Mouse (Mus musculus) CH12.LX (cell line): Measurements from ENCODE around the gene Ablim1. TPM values are rescaled to one million over a fixed set of nuclear protein-coding genes. Genes with fewer than 3 reads are reported as not detected.

Experiments
- DNase-seq: peaks from one replicate; pipeline ENCODE4 v3.0.0-alpha.2; 2013; ENCODE audit errors: extremely low read depth
- H3K27ac ChIP-seq: 2 replicates; pipeline ENCODE4 v1.5.1; 2012; ENCODE audit warnings: low read depth, mild to moderate bottlenecking, control low read depth, moderate library complexity; ENCODE audit not compliant: insufficient read depth
- H3K27me3 ChIP-seq: replicated peaks from 2 replicates; pipeline ENCODE3; 2012; ENCODE audit warnings: inconsistent platforms
- H3K36me3 ChIP-seq, 2 experiments: replicated peaks in 1 of 2; 2 replicates each; pipeline versions ENCODE3 to v1.6.1; 2012; ENCODE audit warnings: inconsistent platforms in 1 of 2, low read length in 1 of 2, mild to moderate bottlenecking in 1 of 2, mixed read lengths in 1 of 2, moderate library complexity in 1 of 2; ENCODE audit not compliant: control insufficient read depth in 1 of 2, insufficient read depth in 1 of 2
- H3K4me1 ChIP-seq, 2 experiments: 2 replicates each; pipeline ENCODE4 v1.6.1; 2012; ENCODE audit warnings: inconsistent platforms in 1 of 2, moderate library complexity in 1 of 2; ENCODE audit not compliant: insufficient read depth in 2 of 2, control insufficient read depth in 1 of 2
- H3K4me2 ChIP-seq: 2 replicates; pipeline ENCODE4 v1.6.1; 2012; ENCODE audit warnings: low read depth, mild to moderate bottlenecking, control low read depth; ENCODE audit not compliant: poor library complexity, insufficient read depth, severe bottlenecking
- H3K4me3 ChIP-seq, 3 experiments: fragments of 150-350 bp in 1 of 3; sonication (generic) in 1 of 3; replicated peaks in 1 of 3; 2 replicates each; pipeline versions ENCODE3 to v1.5.1; 2011 to 2012; ENCODE audit warnings: low read depth in 2 of 3, low read length in 2 of 3, mild to moderate bottlenecking in 2 of 3, moderate library complexity in 2 of 3, control low read depth in 1 of 3, improper control_type of control experiment in 1 of 3, inconsistent platforms in 1 of 3, mixed read lengths in 1 of 3; ENCODE audit not compliant: poor library complexity in 1 of 3
- H3K79me2 ChIP-seq: replicated peaks from 2 replicates; pipeline ENCODE4 v1.6.1; 2012; ENCODE audit warnings: mild to moderate bottlenecking, moderate library complexity; ENCODE audit not compliant: control insufficient read depth, poor library complexity, insufficient read depth, severe bottlenecking; ENCODE audit errors: extremely low read depth
- H3K9ac ChIP-seq: 2 replicates; pipeline ENCODE4 v1.6.1; 2012; ENCODE audit warnings: low read depth, mild to moderate bottlenecking, control low read depth, moderate library complexity; ENCODE audit not compliant: insufficient read depth
- H3K9me3 ChIP-seq: replicated peaks from 2 replicates; pipeline ENCODE3; 2012; ENCODE audit warnings: low read length, inconsistent platforms, mixed read lengths
- CHD2 ChIP-seq: IDR thresholded peaks from 2 replicates; pipeline ENCODE4 v1.6.1; 2011; ENCODE audit warnings: low read length, improper control_type of control experiment
- CTCF ChIP-seq, 2 experiments: IDR thresholded peaks in 1 of 2; conservative IDR thresholded peaks in 1 of 2; 2 replicates each; pipeline ENCODE4 v1.5.1; 2011 to 2012; ENCODE audit warnings: low read depth in 2 of 2, low read length in 2 of 2, improper control_type of control experiment in 1 of 2, inconsistent platforms in 1 of 2, mild to moderate bottlenecking in 1 of 2, moderate library complexity in 1 of 2
- E2F4 ChIP-seq: IDR thresholded peaks from 2 replicates; pipeline ENCODE4 v1.6.1; 2011; ENCODE audit warnings: low read depth, low read length, improper control_type of control experiment; ENCODE audit not compliant: insufficient replicate concordance
- EP300 ChIP-seq: IDR thresholded peaks from 2 replicates; pipeline ENCODE4 v1.6.1; 2011; ENCODE audit warnings: low read length, improper control_type of control experiment
- GABPA ChIP-seq: IDR thresholded peaks from 2 replicates; pipeline ENCODE4 v1.6.1; 2012; ENCODE audit warnings: low read depth, low read length, improper control_type of control experiment, inconsistent platforms; ENCODE audit not compliant: insufficient replicate concordance
- HCFC1 ChIP-seq: IDR thresholded peaks from 2 replicates; pipeline ENCODE4 v1.6.1; 2012; ENCODE audit warnings: low read depth, mild to moderate bottlenecking, inconsistent platforms, low read length, improper control_type of control experiment
- JUN ChIP-seq: IDR thresholded peaks from 2 replicates; pipeline ENCODE4 v1.6.1; 2011; ENCODE audit warnings: low read depth, mild to moderate bottlenecking, low read length, improper control_type of control experiment, moderate library complexity; ENCODE audit not compliant: insufficient read depth
- JUND ChIP-seq: conservative IDR thresholded peaks from 2 replicates; pipeline ENCODE4 v1.6.1; 2011; ENCODE audit warnings: low read depth, low read length, improper control_type of control experiment
- KAT2A ChIP-seq: IDR thresholded peaks from 2 replicates; pipeline ENCODE4 v1.6.1; 2012; ENCODE audit warnings: low read length, improper control_type of control experiment, inconsistent platforms; ENCODE audit not compliant: insufficient replicate concordance
- MAX ChIP-seq: IDR thresholded peaks from 2 replicates; pipeline ENCODE4 v1.6.1; 2011; ENCODE audit warnings: low read length, improper control_type of control experiment
- MXI1 ChIP-seq: IDR thresholded peaks from 2 replicates; pipeline ENCODE4 v1.6.1; 2011; ENCODE audit warnings: mild to moderate bottlenecking, low read depth, low read length, improper control_type of control experiment
- MYC ChIP-seq: IDR thresholded peaks from 2 replicates; pipeline ENCODE4 v1.6.1; 2011; ENCODE audit warnings: low read depth, mild to moderate bottlenecking, improper control_type of control experiment, low read length
- NELFE ChIP-seq: IDR thresholded peaks from 2 replicates; pipeline ENCODE4 v1.6.1; 2011; ENCODE audit warnings: low read depth, low read length, improper control_type of control experiment
- NRF1 ChIP-seq: IDR thresholded peaks from 2 replicates; pipeline ENCODE4 v1.6.1; 2014; ENCODE audit warnings: low read depth, mild to moderate bottlenecking, inconsistent platforms, low read length, improper control_type of control experiment, moderate library complexity
- PAX5 ChIP-seq: IDR thresholded peaks from 2 replicates; pipeline ENCODE4 v1.6.1; 2012; ENCODE audit warnings: low read length, inconsistent platforms, mixed read lengths
- POLR2A ChIP-seq: IDR thresholded peaks from 2 replicates; pipeline ENCODE4 v1.6.1; 2011; ENCODE audit warnings: low read depth, mild to moderate bottlenecking, improper control_type of control experiment, low read length
- POLR2AphosphoS2 ChIP-seq: IDR thresholded peaks from 2 replicates; pipeline ENCODE4 v1.6.1; 2011; ENCODE audit warnings: low read depth, low read length, improper control_type of control experiment
- RAD21 ChIP-seq: IDR thresholded peaks from 2 replicates; pipeline ENCODE4 v1.6.1; 2011; ENCODE audit warnings: low read depth, mild to moderate bottlenecking, low read length, improper control_type of control experiment, moderate library complexity
- RCOR1 ChIP-seq: conservative IDR thresholded peaks from 2 replicates; pipeline ENCODE4 v1.6.1; 2012; ENCODE audit warnings: low read depth, mild to moderate bottlenecking, inconsistent platforms, low read length, improper control_type of control experiment
- SIN3A ChIP-seq: IDR thresholded peaks from 2 replicates; pipeline ENCODE4 v1.6.1; 2012; ENCODE audit warnings: low read length, improper control_type of control experiment, inconsistent platforms
- SMC3 ChIP-seq: IDR thresholded peaks from 2 replicates; pipeline ENCODE4 v1.6.1; 2011; ENCODE audit warnings: low read depth, low read length, improper control_type of control experiment
- TBP ChIP-seq: conservative IDR thresholded peaks from 2 replicates; pipeline ENCODE4 v1.6.1; 2011; ENCODE audit warnings: low read depth, low read length, improper control_type of control experiment
- TCF12 ChIP-seq: IDR thresholded peaks from 2 replicates; pipeline ENCODE4 v1.6.1; 2014; ENCODE audit warnings: low read depth, mild to moderate bottlenecking, inconsistent platforms, low read length, improper control_type of control experiment
- UBTF ChIP-seq: IDR thresholded peaks from 2 replicates; pipeline ENCODE4 v1.6.1; 2012; ENCODE audit warnings: low read depth, mild to moderate bottlenecking, inconsistent platforms, low read length, improper control_type of control experiment, moderate library complexity
- USF1 ChIP-seq: IDR thresholded peaks from 2 replicates; pipeline ENCODE4 v1.6.1; 2014; ENCODE audit warnings: low read depth, mild to moderate bottlenecking, inconsistent platforms, low read length, improper control_type of control experiment
- USF2 ChIP-seq: conservative IDR thresholded peaks from 2 replicates; pipeline ENCODE4 v1.6.1; 2011; ENCODE audit warnings: low read depth, low read length, improper control_type of control experiment
- ZMIZ1 ChIP-seq: IDR thresholded peaks from 2 replicates; pipeline ENCODE4 v1.6.1; 2012; ENCODE audit warnings: low read depth, mild to moderate bottlenecking, inconsistent platforms, low read length, improper control_type of control experiment
- ZNF384 ChIP-seq: IDR thresholded peaks from 2 replicates; pipeline ENCODE4 v1.6.1; 2012; ENCODE audit warnings: low read depth, low read length, improper control_type of control experiment, inconsistent platforms
- dilution Hi-C: fragments of 300-500 bp; cut with MboI; formaldehyde crosslinking; loops from 2 replicates; pipeline ENCODE4 v1.14.3; 2020; ENCODE audit warnings: low sequenced_read_pairs; ENCODE audit not compliant: extremely low pct_unique_long_range_greater_than_20kb, extremely low pct_ligation_motif_present
- in situ Hi-C: fragments of 300-500 bp; cut with MboI; formaldehyde crosslinking; loops from 3 replicates; pipeline ENCODE4 v1.14.3; 2019; ENCODE audit warnings: low sequenced_read_pairs, low pct_ligation_motif_present, low pct_unique_long_range_greater_than_20kb, mixed read lengths
- polyA plus RNA-seq: library from polyadenylated mRNA; unstranded; fragments of >175 nt; gene quantifications from 2 replicates; pipeline ENCODE4 v1.2.1, GENCODE M21; 2012; ENCODE audit warnings: low read depth; ENCODE audit not compliant: insufficient read length
- total RNA-seq, 2 experiments: library from RNA; depleted of rRNA; stranded (reverse); fragments of 300-350 nt in 1 of 2; fragments of >200 nt in 1 of 2; gene quantifications; 2 replicates each; pipeline ENCODE4 v1.2.3; 2012 to 2014

The Ablim1 gene
- total and polyA plus RNA-seq, 3 experiments = 0.85 to 2.4 (median 2.0) TPM

- no peak overlapping the region for H3K27ac ChIP-seq
- in situ Hi-C loops (no loop called here), dilution Hi-C loops (no loop called here)
- no peak overlapping the region for H3K4me2 ChIP-seq
- no peaks in the 10 kb centered on the region for H3K36me3 ChIP-seq
- H3K9ac ChIP-seq = no peak overlapping the region
- H3K9me3 ChIP-seq = no peaks in the 10 kb centered on the region
- H3K79me2 ChIP-seq = no peaks in the 10 kb centered on the region
- TF ChIP-seq JUND = no peak
- TF ChIP-seq USF1 = no peak
- no peak for TF ChIP-seq UBTF
- TF ChIP-seq TBP = no peak
- no peak for TF ChIP-seq MXI1
- TF ChIP-seq RAD21 = no peak
- no peak for TF ChIP-seq ZMIZ1
- TF ChIP-seq GABPA = no peak
- no peak for TF ChIP-seq SMC3
- no peak for TF ChIP-seq TCF12
- TF ChIP-seq SIN3A = no peak
- TF ChIP-seq NELFE = no peak
- no peak for TF ChIP-seq MYC
- no peak for TF ChIP-seq NRF1
- TF ChIP-seq MAX = no peak
- TF ChIP-seq CHD2 = no peak
- no peak for TF ChIP-seq RCOR1
- TF ChIP-seq POLR2A = no peak
- no peak for TF ChIP-seq POLR2AphosphoS2
- no peak for TF ChIP-seq HCFC1
- H3K4me3 ChIP-seq = no peak overlapping the region
- no peak for DNase-seq
- no peaks in the 10 kb centered on the region for H3K27me3 ChIP-seq
- H3K4me1 ChIP-seq = peaks cover 2 to 27% of the 10 kb centered on the region in 2 experiments; a peak in 2 of 4 replicates
Observed at GRCm38 (mm10) chr19:57130591-57130990, 184.1 kb downstream of the Ablim1 start.

GRCm38 (mm10) chr19:57129729-57130128 lies 185.0 kb downstream of the Ablim1 start:
- H3K27ac ChIP-seq = no peak overlapping the region
- no peak overlapping the region for H3K9ac ChIP-seq
- dilution Hi-C loops = no loop called here
- no peaks in the 10 kb centered on the region for H3K36me3 ChIP-seq
- H3K4me2 ChIP-seq = no peak overlapping the region
- TF ChIP-seq SMC3 (no peak), E2F4 (no peak), CHD2 (no peak), CTCF (conservative IDR thresholded peaks at IDR 0.05 in 1 of 2, IDR thresholded peaks at IDR 0.05 in 1 of 2; ENCODE audit: low read depth in 2 of 2, low read length in 2 of 2) (no peak), EP300 (no peak), USF2 (no peak), ZMIZ1 (no peak), RCOR1 (no peak), POLR2AphosphoS2 (no peak), PAX5 (no peak), TBP (no peak), ZNF384 (no peak), JUND (no peak), KAT2A (no peak), TCF12 (no peak), MXI1 (no peak), JUN (no peak), GABPA (no peak)
- in situ Hi-C loops = no loop called here
- H3K9me3 ChIP-seq = no peaks in the 10 kb centered on the region
- no peak for DNase-seq
- peaks cover 2 to 26% of the 10 kb centered on the region in 2 experiments; a peak in 2 of 4 replicates for H3K4me1 ChIP-seq
- H3K4me3 ChIP-seq = no peak overlapping the region
- H3K27me3 ChIP-seq = no peaks in the 10 kb centered on the region
- no peaks in the 10 kb centered on the region for H3K79me2 ChIP-seq
